Mouse (Mus musculus) thymus, postnatal 10 days (tissue): Measurements from ENCODE around the gene Csrnp1.

ENCODE experiments used
- DNase-seq, 2 experiments: peaks; one replicate each; pipeline ENCODE4 v3.0.0; 2021; ENCODE audit warnings: low spot score in 2 of 2

Csrnp1 gene

GRCm38 (mm10) chr9:119945173-119945900 is 39.1 kb downstream of the Csrnp1 start:
- peak; percentile 32 to 75 for DNase-seq

GRCm38 (mm10) chr9:119943326-119943725 is 41.1 kb downstream of the Csrnp1 start:
- DNase-seq, result no peak

- DNase-seq, result no peak
Observed at GRCm38 (mm10) chr9:119941861-119942260, 42.6 kb downstream of the Csrnp1 start.

GRCm38 (mm10) chr9:119941407-119941806 is 43.1 kb downstream of the Csrnp1 start:
- no peak for DNase-seq

GRCm38 (mm10) chr9:119939646-119940045 is 44.8 kb downstream of the Csrnp1 start:
- DNase-seq, result no peak

- DNase-seq, result no peak
Observed at GRCm38 (mm10) chr9:119938496-119938895, 46.0 kb downstream of the Csrnp1 start.

GRCm38 (mm10) chr9:119937005-119937773 is 47.3 kb downstream of the Csrnp1 start, which contains the start of the genes Gorasp1 and Ttc21a:
Gorasp1 (minus strand) TSS chr9:119937565.
Ttc21a (plus strand) TSS chr9:119937606.
- peak; percentile 84 to 92 for DNase-seq

- no peak for DNase-seq
Observed at GRCm38 (mm10) chr9:119933675-119934074, 50.8 kb downstream of the Csrnp1 start.

- DNase-seq, result no peak
Observed at GRCm38 (mm10) chr9:119932358-119932757, 52.1 kb downstream of the Csrnp1 start.

GRCm38 (mm10) chr9:119926497-119926896 is 58.0 kb downstream of the Csrnp1 start:
- no peak for DNase-seq

GRCm38 (mm10) chr9:119925729-119926128 is 58.7 kb downstream of the Csrnp1 start:
- no peak for DNase-seq

GRCm38 (mm10) chr9:119925120-119925657 is 59.3 kb downstream of the Csrnp1 start:
- no peak for DNase-seq

- no peak for DNase-seq
Observed at GRCm38 (mm10) chr9:119923462-119923861, 61.0 kb downstream of the Csrnp1 start.
